Mouse (Mus musculus): ENCODE measurements around the gene Erc1. TPM values are rescaled to one million over a fixed set of nuclear protein-coding genes. Genes with fewer than 3 reads are reported as not detected.

Gene Erc1
- polyA plus RNA-seq, 1 experiment from 2014 or later: 18.7 TPM

DNA sequence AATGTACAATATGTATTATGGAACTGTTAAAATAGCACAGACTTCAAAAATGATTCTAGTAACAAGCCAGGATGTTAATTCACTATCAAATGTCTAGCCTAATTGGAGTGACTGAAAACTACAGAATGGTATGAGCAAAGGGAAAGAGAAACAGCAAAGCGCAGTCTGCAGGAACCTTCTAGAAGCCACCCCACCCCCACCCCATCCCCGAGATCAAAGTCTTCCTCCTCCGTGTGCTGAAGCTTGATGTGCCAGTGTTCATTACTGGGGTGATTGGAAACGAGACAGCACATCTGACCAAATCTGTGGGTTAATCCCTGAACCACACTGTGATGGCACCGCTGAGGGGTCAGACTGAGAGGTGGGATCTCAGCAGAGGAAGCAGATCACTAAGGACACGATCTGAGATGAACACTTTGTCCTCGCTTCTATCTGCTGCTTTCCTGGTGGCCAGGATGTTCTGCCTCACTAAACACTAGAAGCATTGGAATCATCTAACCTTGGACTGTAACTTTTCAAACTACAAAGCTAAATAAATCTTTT, 98.8 kb downstream of the Erc1 start:
- ATAC-seq (ENCODE audit: insufficient number of reproducible peaks, low FRiP score): no peak
- Histone ChIP-seq H3K27me3 (replicated peaks) (no peaks in the 10 kb centered on the region), H3K4me3 (no peak overlapping the region), H3K4me1 (replicated peaks) (no peaks in the 10 kb centered on the region), H3K4me2 (no peak overlapping the region), H3K36me3 (peaks cover 36% of the 10 kb centered on the region), H3K9ac (no peak overlapping the region), H3K9me3 (replicated peaks) (no peaks in the 10 kb centered on the region), H3K27ac (ENCODE audit: poor library complexity, severe bottlenecking) (no peak overlapping the region)
- WGBS: 86% methylated on average over 7 of the region's 7 CpGs

GRCm38 (mm10) chr6:119741861-119742260, 106.1 kb downstream of the Erc1 start:
- Histone ChIP-seq H3K4me3 (no peak overlapping the region), H3K9me3 (replicated peaks) (no peaks in the 10 kb centered on the region), H3K4me2 (no peak overlapping the region), H3K27me3 (replicated peaks) (no peaks in the 10 kb centered on the region), H3K36me3 (peaks cover 26% of the 10 kb centered on the region), H3K4me1 (replicated peaks) (no peaks in the 10 kb centered on the region), H3K9ac (no peak overlapping the region), H3K27ac (ENCODE audit: poor library complexity, severe bottlenecking) (no peak overlapping the region)
- 79% methylated on average over 2 of the region's 2 CpGs for WGBS
- no peak for ATAC-seq (ENCODE audit: insufficient number of reproducible peaks, low FRiP score)

DNA sequence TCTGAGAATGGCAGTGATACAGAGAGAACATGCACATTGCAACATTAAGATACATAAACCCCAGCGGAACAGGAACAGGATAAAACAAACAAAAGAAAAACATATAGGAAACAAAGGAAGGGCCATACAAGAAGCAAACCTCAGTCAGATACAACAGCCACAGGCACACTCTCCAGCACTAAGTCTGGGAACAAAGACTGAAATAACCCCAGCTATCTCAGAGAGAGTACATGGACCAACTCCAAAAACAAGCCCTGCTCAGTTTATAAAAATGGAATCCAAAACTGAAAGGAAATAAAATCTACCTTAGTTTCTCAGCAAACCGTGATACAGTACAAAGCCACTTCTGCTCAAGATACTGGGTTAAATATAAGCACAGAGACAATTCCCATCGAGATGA, 107.4 kb downstream of the Erc1 start:
- 76% methylated on average over 3 of the region's 3 CpGs for WGBS
- H3K36me3 ChIP-seq: peaks cover 26% of the 10 kb centered on the region

GRCm38 (mm10) chr6:119738638-119739375, 109.2 kb downstream of the Erc1 start:
- Histone ChIP-seq H3K4me1 (replicated peaks) (no peaks in the 10 kb centered on the region), H3K27ac (ENCODE audit: poor library complexity, severe bottlenecking) (no peak overlapping the region), H3K27me3 (replicated peaks) (no peaks in the 10 kb centered on the region), H3K4me2 (no peak overlapping the region), H3K9me3 (replicated peaks) (no peaks in the 10 kb centered on the region), H3K9ac (no peak overlapping the region), H3K4me3 (no peak overlapping the region), H3K36me3 (peaks cover 26% of the 10 kb centered on the region)
- 88% methylated on average over 4 of the region's 4 CpGs for WGBS
- no peak for ATAC-seq (ENCODE audit: insufficient number of reproducible peaks, low FRiP score)

More for the DNA sequence above, 107.4 kb downstream of the Erc1 start:
- no peak overlapping the region for H3K4me3 ChIP-seq
- H3K9ac ChIP-seq: no peak overlapping the region
- H3K27me3 ChIP-seq (replicated peaks): no peaks in the 10 kb centered on the region
- ATAC-seq (ENCODE audit: insufficient number of reproducible peaks, low FRiP score): no peak
- H3K4me1 ChIP-seq (replicated peaks): no peaks in the 10 kb centered on the region
- H3K9me3 ChIP-seq (replicated peaks): no peaks in the 10 kb centered on the region
- no peak overlapping the region for H3K27ac ChIP-seq (ENCODE audit: poor library complexity, severe bottlenecking)
- H3K4me2 ChIP-seq: no peak overlapping the region

GRCm38 (mm10) chr6:119737716-119738115, 110.3 kb downstream of the Erc1 start:
- Histone ChIP-seq H3K9ac (no peak overlapping the region), H3K4me3 (no peak overlapping the region), H3K4me1 (replicated peaks) (no peaks in the 10 kb centered on the region), H3K4me2 (no peak overlapping the region), H3K9me3 (replicated peaks) (no peaks in the 10 kb centered on the region), H3K36me3 (peaks cover 21% of the 10 kb centered on the region), H3K27ac (ENCODE audit: poor library complexity, severe bottlenecking) (no peak overlapping the region), H3K27me3 (replicated peaks) (no peaks in the 10 kb centered on the region)
- no peak for ATAC-seq (ENCODE audit: insufficient number of reproducible peaks, low FRiP score)
- 92% methylated on average over 4 of the region's 4 CpGs for WGBS

DNA sequence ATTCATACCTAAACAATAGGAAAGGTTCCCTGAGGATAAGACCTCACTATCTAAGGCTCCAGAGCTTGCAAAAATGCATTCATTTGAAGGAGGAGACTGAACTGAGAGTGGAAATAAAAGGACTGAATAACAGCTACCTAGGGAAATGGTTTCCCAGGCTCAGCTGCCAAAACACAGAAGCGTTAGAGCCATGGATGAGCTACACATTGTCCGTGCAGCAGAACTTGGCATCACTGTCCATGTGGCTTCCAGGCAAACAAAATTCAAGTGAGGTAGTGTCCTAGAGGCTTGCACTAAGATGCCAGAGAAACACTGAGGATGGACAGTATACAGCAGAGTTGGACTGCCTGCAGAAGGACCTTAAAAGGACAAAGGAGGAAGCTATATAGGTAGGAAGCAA, 112.0 kb downstream of the Erc1 start:
- Histone ChIP-seq H3K9ac (no peak overlapping the region), H3K36me3 (0 out of 2 replicates have a peak, but pooled peaks cover 10% of the 10 kb centered on the region), H3K4me1 (replicated peaks) (no peaks in the 10 kb centered on the region), H3K9me3 (replicated peaks) (no peaks in the 10 kb centered on the region), H3K27ac (ENCODE audit: poor library complexity, severe bottlenecking) (no peak overlapping the region), H3K4me2 (no peak overlapping the region), H3K4me3 (no peak overlapping the region), H3K27me3 (replicated peaks) (no peaks in the 10 kb centered on the region)
- no peak for ATAC-seq (ENCODE audit: insufficient number of reproducible peaks, low FRiP score)
- whole genome bisulfite sequencing: 88% methylated on average over 2 of the region's 2 CpGs

- Histone ChIP-seq H3K4me3 (no peak overlapping the region), H3K4me2 (no peak overlapping the region), H3K9ac (no peak overlapping the region), H3K27me3 (replicated peaks) (no peaks in the 10 kb centered on the region), H3K27ac (ENCODE audit: poor library complexity, severe bottlenecking) (no peak overlapping the region), H3K36me3 (no peaks in the 10 kb centered on the region), H3K9me3 (replicated peaks) (no peaks in the 10 kb centered on the region), H3K4me1 (replicated peaks) (no peaks in the 10 kb centered on the region)
- ATAC-seq (ENCODE audit: insufficient number of reproducible peaks, low FRiP score): no peak
- WGBS: 87% methylated on average over 2 of the region's 2 CpGs
Measured at GRCm38 (mm10) chr6:119731155-119731554, 116.8 kb downstream of the Erc1 start.

- Histone ChIP-seq H3K9ac (no peak overlapping the region), H3K27ac (ENCODE audit: poor library complexity, severe bottlenecking) (no peak overlapping the region), H3K4me2 (no peak overlapping the region), H3K36me3 (peaks cover 3% of the 10 kb centered on the region; the same call in 1 of the 2 replicates), H3K9me3 (replicated peaks) (no peaks in the 10 kb centered on the region), H3K4me3 (no peak overlapping the region), H3K4me1 (replicated peaks) (peaks cover 12% of the 10 kb centered on the region), H3K27me3 (replicated peaks) (no peaks in the 10 kb centered on the region)
- ATAC-seq (ENCODE audit: insufficient number of reproducible peaks, low FRiP score): no peak
- 93% methylated on average over 2 of the region's 2 CpGs for WGBS
Measured at GRCm38 (mm10) chr6:119715234-119715633, 132.7 kb downstream of the Erc1 start.

GRCm38 (mm10) chr6:119713961-119714360, 134.0 kb downstream of the Erc1 start:
- H3K4me3 ChIP-seq: no peak overlapping the region
- H3K36me3 ChIP-seq: 0 out of 2 replicates have a peak, but pooled peaks cover 3% of the 10 kb centered on the region
- no peak overlapping the region for H3K4me2 ChIP-seq
- H3K9ac ChIP-seq: no peak overlapping the region
- no peaks in the 10 kb centered on the region for H3K9me3 ChIP-seq (replicated peaks)
- H3K4me1 ChIP-seq (replicated peaks): peaks cover 12% of the 10 kb centered on the region
- 37% methylated on average over 2 of the region's 2 CpGs for WGBS
- H3K27me3 ChIP-seq (replicated peaks): no peaks in the 10 kb centered on the region
- no peak for ATAC-seq (ENCODE audit: insufficient number of reproducible peaks, low FRiP score)
- peak overlapping the region; percentile 69 for H3K27ac ChIP-seq (ENCODE audit: poor library complexity, severe bottlenecking)

DNA sequence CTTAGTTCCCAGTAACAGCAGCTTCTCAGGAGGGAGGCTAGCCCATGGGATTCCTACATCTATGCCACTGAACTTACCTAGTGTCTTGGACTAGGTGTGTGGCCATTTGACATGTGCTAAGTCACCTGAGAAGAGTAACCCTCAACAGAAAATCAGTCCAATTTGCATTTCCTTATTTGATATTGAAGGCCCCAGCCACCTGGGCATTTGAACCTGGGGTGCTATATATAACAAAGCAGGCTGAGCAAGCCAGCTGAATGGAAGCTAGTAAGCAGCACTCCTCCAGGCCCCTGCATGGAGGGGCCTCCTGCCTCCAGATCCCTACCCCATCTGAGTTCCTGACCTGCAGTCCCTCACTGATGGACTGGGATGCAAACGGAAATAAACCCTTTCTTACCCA, 135.5 kb downstream of the Erc1 start:
- Histone ChIP-seq H3K4me2 (no peak overlapping the region), H3K27ac (ENCODE audit: poor library complexity, severe bottlenecking) (no peak overlapping the region), H3K27me3 (replicated peaks) (no peaks in the 10 kb centered on the region), H3K9ac (no peak overlapping the region), H3K9me3 (replicated peaks) (no peaks in the 10 kb centered on the region), H3K4me3 (no peak overlapping the region), H3K4me1 (replicated peaks) (peaks cover 12% of the 10 kb centered on the region), H3K36me3 (0 out of 2 replicates have a peak, but pooled peaks cover 3% of the 10 kb centered on the region)
- 48% methylated on average over 1 of the region's 1 CpGs for WGBS
- no peak for ATAC-seq (ENCODE audit: insufficient number of reproducible peaks, low FRiP score)

GRCm38 (mm10) chr6:119711649-119712305, 136.2 kb downstream of the Erc1 start:
- no peaks in the 10 kb centered on the region for H3K27me3 ChIP-seq (replicated peaks)
- no peaks in the 10 kb centered on the region for H3K9me3 ChIP-seq (replicated peaks)
- peaks cover 12% of the 10 kb centered on the region for H3K4me1 ChIP-seq (replicated peaks)
- no peak for ATAC-seq (ENCODE audit: insufficient number of reproducible peaks, low FRiP score)
- peaks cover 3% of the 10 kb centered on the region; the same call in 1 of the 2 replicates for H3K36me3 ChIP-seq
- WGBS: 71% methylated on average over 8 of the region's 8 CpGs
- H3K27ac ChIP-seq (ENCODE audit: poor library complexity, severe bottlenecking): no peak overlapping the region
- no peak overlapping the region for H3K4me3 ChIP-seq
- H3K4me2 ChIP-seq: no peak overlapping the region
- no peak overlapping the region for H3K9ac ChIP-seq
